Mouse (Mus musculus) E14TG2a.4 (cell line): ENCODE results near the gene Muc15.

Experiments
- CTCF ChIP-seq: conservative IDR thresholded peaks from 2 replicates; pipeline ENCODE4 v1.5.1; 2014; ENCODE audit warnings: low read length
- NANOG ChIP-seq: IDR thresholded peaks from 2 replicates; pipeline ENCODE4 v1.6.1; 2014; ENCODE audit warnings: borderline replicate concordance, low read length, mixed read lengths
- POU5F1 ChIP-seq: IDR thresholded peaks from 2 replicates; pipeline ENCODE4 v1.6.1; 2014; ENCODE audit warnings: low read length, borderline replicate concordance

DNA sequence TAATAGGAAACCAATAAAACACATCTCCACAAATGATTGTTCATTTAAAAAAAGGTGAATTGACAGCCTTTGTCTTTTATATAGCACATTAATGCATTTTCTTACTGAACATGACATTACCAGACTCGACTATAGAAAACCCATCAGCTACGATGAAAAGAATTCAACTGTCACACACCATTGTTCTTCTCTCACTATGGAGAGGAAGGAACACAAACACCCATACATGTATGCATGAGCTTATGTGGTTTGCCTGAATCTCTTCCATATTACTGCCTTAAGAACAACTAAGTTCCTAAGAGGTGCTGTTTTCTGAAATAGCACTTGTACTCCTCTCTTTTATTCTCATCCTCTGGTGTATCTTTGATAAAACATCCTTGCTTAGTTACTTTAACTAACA is 38.3 kb downstream of the Muc15 start:
- TF ChIP-seq CTCF = no peak
- TF ChIP-seq NANOG = no peak
- TF ChIP-seq POU5F1 = no peak
